Mouse (Mus musculus): ENCODE measurements around the gene Bin2.

Gene Bin2

GRCm38 (mm10) chr15:100669337-100669736, at the start of gene Bin2:
TSS of gene Bin2 (minus strand) at chr15:100669553.
- DNase-seq (ENCODE audit: low spot score in 2 of 2): no peak

- no peak for DNase-seq (ENCODE audit: low spot score in 2 of 2)
Observed at GRCm38 (mm10) chr15:100718572-100718971, 49.2 kb upstream of the Bin2 start.

- DNase-seq (ENCODE audit: low spot score in 2 of 2): no peak
Observed at GRCm38 (mm10) chr15:100717933-100718332, 48.6 kb upstream of the Bin2 start.

- DNase-seq (ENCODE audit: low spot score in 2 of 2): no peak
Observed at GRCm38 (mm10) chr15:100715399-100715993, 46.1 kb upstream of the Bin2 start.

- no peak for DNase-seq (ENCODE audit: low spot score in 2 of 2)
Observed at GRCm38 (mm10) chr15:100714470-100714869, 45.1 kb upstream of the Bin2 start.

GRCm38 (mm10) chr15:100710838-100711237, 41.5 kb upstream of the Bin2 start:
- no peak for DNase-seq (ENCODE audit: low spot score in 2 of 2)

GRCm38 (mm10) chr15:100708433-100709078, 39.2 kb upstream of the Bin2 start:
- DNase-seq (ENCODE audit: low spot score in 2 of 2): no peak

GRCm38 (mm10) chr15:100706226-100706625, 36.9 kb upstream of the Bin2 start:
- no peak for DNase-seq (ENCODE audit: low spot score in 2 of 2)

- no peak for DNase-seq (ENCODE audit: low spot score in 2 of 2)
Observed at GRCm38 (mm10) chr15:100705376-100705775, 36.0 kb upstream of the Bin2 start.

- no peak for DNase-seq (ENCODE audit: low spot score in 2 of 2)
Observed at GRCm38 (mm10) chr15:100703913-100704312, 34.6 kb upstream of the Bin2 start.

- no peak for DNase-seq (ENCODE audit: low spot score in 2 of 2)
Observed at GRCm38 (mm10) chr15:100701856-100702255, 32.5 kb upstream of the Bin2 start.

- DNase-seq (ENCODE audit: low spot score in 2 of 2): peak; percentile 12
Observed at GRCm38 (mm10) chr15:100701108-100701507, 31.8 kb upstream of the Bin2 start.

- DNase-seq (ENCODE audit: low spot score in 2 of 2): no peak
Observed at GRCm38 (mm10) chr15:100700424-100700823, 31.1 kb upstream of the Bin2 start.

- DNase-seq (ENCODE audit: low spot score in 2 of 2): no peak
Observed at GRCm38 (mm10) chr15:100699386-100699785, 30.0 kb upstream of the Bin2 start.

- no peak for DNase-seq (ENCODE audit: low spot score in 2 of 2)
Observed at GRCm38 (mm10) chr15:100698078-100698477, 28.7 kb upstream of the Bin2 start.

GRCm38 (mm10) chr15:100694406-100694805, 25.1 kb upstream of the Bin2 start:
- no peak for DNase-seq (ENCODE audit: low spot score in 2 of 2)

- DNase-seq (ENCODE audit: low spot score in 2 of 2): no peak
Observed at GRCm38 (mm10) chr15:100691990-100692389, 22.6 kb upstream of the Bin2 start.

- no peak for DNase-seq (ENCODE audit: low spot score in 2 of 2)
Observed at GRCm38 (mm10) chr15:100687430-100687971, 18.1 kb upstream of the Bin2 start, which contains the start of gene Cela1. TSS of gene Cela1 (minus strand) at chr15:100687921.

GRCm38 (mm10) chr15:100686989-100687388, 17.6 kb upstream of the Bin2 start:
- DNase-seq (ENCODE audit: low spot score in 2 of 2): peak; percentile 27 to 61

GRCm38 (mm10) chr15:100686434-100686833, 17.1 kb upstream of the Bin2 start:
- DNase-seq (ENCODE audit: low spot score in 2 of 2): no peak

GRCm38 (mm10) chr15:100685849-100686248, 16.5 kb upstream of the Bin2 start:
- DNase-seq (ENCODE audit: low spot score in 2 of 2): no peak

GRCm38 (mm10) chr15:100685255-100685654, 15.9 kb upstream of the Bin2 start:
- no peak for DNase-seq (ENCODE audit: low spot score in 2 of 2)

GRCm38 (mm10) chr15:100684450-100684849, 15.1 kb upstream of the Bin2 start:
- DNase-seq (ENCODE audit: low spot score in 2 of 2): no peak

Data from frontal cortex, postnatal 36 days (tissue).